Comparison of ENCODE assay signal across 28 mouse cellular contexts in genomic region chr10:17752478-17752877, GRCm38 (mm10).
"Had no signal": no experiment of that assay in that cellular context is flagged by ENCODE, and none has a peak within 500 bp of the region (broad histone marks: within the 10 kb centered on the region; RNA-seq: fewer than 3 reads in every experiment).

No protein-coding gene starts in this region.

- H3K4me2 ChIP-seq: heart, embryonic 11.5 days; heart, embryonic 13.5 days; heart, embryonic 15.5 days; hindbrain, embryonic 13.5 days; hindbrain, embryonic 15.5 days; kidney, embryonic 15.5 days; limb, embryonic 13.5 days; liver, embryonic 11.5 days; liver, embryonic 13.5 days; liver, embryonic 15.5 days had no signal

- H3K9ac ChIP-seq: heart, embryonic 13.5 days; heart, embryonic 15.5 days; hindbrain, embryonic 13.5 days; hindbrain, embryonic 15.5 days; kidney, embryonic 15.5 days; limb, embryonic 13.5 days; liver, embryonic 13.5 days; liver, embryonic 15.5 days had no signal

- H3K9me3 ChIP-seq: kidney, embryonic 15.5 days; liver, embryonic 13.5 days; liver, embryonic 15.5 days had no signal

- H3K4me3 ChIP-seq: gastrocnemius, adult 2 months; heart, adult 2 months; heart, embryonic 13.5 days; heart, embryonic 15.5 days; hindbrain, embryonic 13.5 days; hindbrain, embryonic 15.5 days; kidney, embryonic 15.5 days; left cerebral cortex, adult 2 months; limb, embryonic 13.5 days; liver, embryonic 13.5 days; liver, embryonic 15.5 days had no signal

- H3K4me1 ChIP-seq: heart, embryonic 15.5 days; hindbrain, embryonic 13.5 days; hindbrain, embryonic 15.5 days; kidney, embryonic 15.5 days; limb, embryonic 13.5 days; liver, embryonic 13.5 days; liver, embryonic 15.5 days had no signal

- H3K27me3 ChIP-seq: heart, embryonic 13.5 days; heart, embryonic 15.5 days; hindbrain, embryonic 13.5 days; hindbrain, embryonic 15.5 days; kidney, embryonic 15.5 days; limb, embryonic 13.5 days; liver, embryonic 13.5 days; liver, embryonic 15.5 days had no signal

- H3K27ac ChIP-seq: gastrocnemius, adult 2 months; heart, adult 2 months; heart, embryonic 13.5 days; heart, embryonic 15.5 days; hindbrain, embryonic 13.5 days; hindbrain, embryonic 15.5 days; hindbrain, postnatal 0 days; kidney, embryonic 15.5 days; kidney, postnatal 0 days; left cerebral cortex, adult 2 months; limb, embryonic 13.5 days; liver, embryonic 13.5 days; liver, embryonic 15.5 days had no signal

- DNase-seq: gastrocnemius, adult 2 months; gastrocnemius, postnatal 10 days; gastrocnemius, postnatal 25 days; heart, adult 2 months; heart, postnatal 14 days; heart, postnatal 36 days; kidney, adult 11 months; kidney, adult 2 months; kidney, adult 9 months; kidney, postnatal 14 days; kidney, postnatal 36 days; layer of hippocampus, adult 9-11 months; layer of hippocampus, postnatal 36 days; liver; liver, embryonic 13.5 days had no signal

- ATAC-seq: hindbrain, postnatal 0 days; intestine, embryonic 16.5 days had no signal

- H3K36me3 ChIP-seq: heart, embryonic 13.5 days; heart, embryonic 15.5 days; hindbrain, embryonic 13.5 days; hindbrain, embryonic 15.5 days; kidney, embryonic 15.5 days; limb, embryonic 13.5 days; liver, embryonic 13.5 days; liver, embryonic 15.5 days had no signal
